Mouse (Mus musculus) liver, embryonic 13.5 days (tissue): ENCODE data around the gene Tmeff1. TPM values are rescaled to one million over a fixed set of nuclear protein-coding genes. Genes with fewer than 3 reads are reported as not detected.

Experiments used
- ATAC-seq: fragments of 200-750 bp; cut with Nextera tagmentation; 2 replicates; pipeline ENCODE4 v1.8.0; 2017; ENCODE audit warnings: low read depth, mild to moderate bottlenecking, moderate number of reproducible peaks, moderate library complexity
- DNase-seq: peaks from one replicate; pipeline ENCODE4 v3.0.0; 2022
- H3K27ac ChIP-seq: fragments of 300-500 bp; sonication (generic); 2 replicates; pipeline ENCODE4 v1.5.1; 2015; ENCODE audit warnings: moderate library complexity, mild to moderate bottlenecking, inconsistent platforms
- H3K27me3 ChIP-seq: fragments of 300-500 bp; sonication (generic); 2 replicates; pipeline ENCODE4 v1.6.1; 2015; ENCODE audit warnings: mild to moderate bottlenecking, inconsistent platforms
- H3K36me3 ChIP-seq: fragments of 300-500 bp; sonication (generic); 2 replicates; pipeline ENCODE4 v1.6.1; 2015; ENCODE audit warnings: mild to moderate bottlenecking, inconsistent platforms
- H3K4me1 ChIP-seq: fragments of 300-500 bp; sonication (generic); replicated peaks from 2 replicates; pipeline ENCODE4 v1.6.1; 2015; ENCODE audit warnings: inconsistent platforms
- H3K4me2 ChIP-seq: fragments of 300-500 bp; sonication (generic); 2 replicates; pipeline ENCODE4 v1.6.1; 2015; ENCODE audit warnings: inconsistent platforms, mild to moderate bottlenecking, moderate library complexity
- H3K4me3 ChIP-seq: fragments of 300-500 bp; sonication (generic); replicated peaks from 2 replicates; pipeline ENCODE4 v1.5.1; 2015; ENCODE audit warnings: mild to moderate bottlenecking, inconsistent platforms
- H3K9ac ChIP-seq: fragments of 300-500 bp; sonication (generic); 2 replicates; pipeline ENCODE4 v1.6.1; 2015; ENCODE audit warnings: mild to moderate bottlenecking, inconsistent platforms
- H3K9me3 ChIP-seq: fragments of 300-500 bp; sonication (generic); replicated peaks from 2 replicates; pipeline ENCODE4 v1.6.1; 2016; ENCODE audit warnings: inconsistent platforms
- WGBS: fragments of 180-500 bp; shearing (Covaris S2); methylation state at CpG from one replicate; pipeline ENCODE4 v1.1.7; 2015; ENCODE audit not compliant: insufficient replicate concordance; 5-methylcytosine and 5-hydroxymethylcytosine counted together
- polyA plus RNA-seq: library from polyadenylated mRNA; unstranded; fragments of >200 nt; fragmentation: Nextera tagmentation; extraction: Ambion mirVana; gene quantifications from 2 replicates; pipeline ENCODE4 v1.2.1, GENCODE M21; 2015

Tmeff1 gene
- polyA plus RNA-seq, 1 experiment from 2014 or later = 2.6 TPM

DNA sequence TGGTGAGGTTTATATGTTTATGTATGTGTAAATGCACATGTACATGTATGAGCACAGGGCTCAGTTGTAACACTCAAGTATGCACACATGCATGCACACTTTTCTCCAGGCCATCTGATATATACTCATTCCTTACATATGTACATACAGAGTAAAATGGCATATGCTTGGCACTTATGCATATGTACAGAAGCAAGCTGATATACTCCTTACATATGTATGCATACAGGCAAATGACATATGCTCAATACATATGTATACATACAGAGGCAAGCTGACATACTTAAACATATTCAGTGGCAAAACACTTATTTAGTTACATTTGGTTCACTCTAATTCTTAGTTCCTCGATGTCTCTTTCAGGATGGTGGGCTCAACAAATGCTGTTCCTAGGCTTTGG is 7.1 kb upstream of the Tmeff1 start:
- no peak for ATAC-seq
- Histone ChIP-seq H3K4me1 (no peaks in the 10 kb centered on the region), H3K9me3 (no peaks in the 10 kb centered on the region), H3K27ac (no peak overlapping the region), H3K27me3 (peaks cover 2% of the 10 kb centered on the region), H3K36me3 (no peaks in the 10 kb centered on the region), H3K4me3 (no peak overlapping the region), H3K4me2 (no peak overlapping the region), H3K9ac (no peak overlapping the region)
- no peak for DNase-seq
- 54% methylated on average over 1 of the region's 1 CpGs for WGBS

DNA sequence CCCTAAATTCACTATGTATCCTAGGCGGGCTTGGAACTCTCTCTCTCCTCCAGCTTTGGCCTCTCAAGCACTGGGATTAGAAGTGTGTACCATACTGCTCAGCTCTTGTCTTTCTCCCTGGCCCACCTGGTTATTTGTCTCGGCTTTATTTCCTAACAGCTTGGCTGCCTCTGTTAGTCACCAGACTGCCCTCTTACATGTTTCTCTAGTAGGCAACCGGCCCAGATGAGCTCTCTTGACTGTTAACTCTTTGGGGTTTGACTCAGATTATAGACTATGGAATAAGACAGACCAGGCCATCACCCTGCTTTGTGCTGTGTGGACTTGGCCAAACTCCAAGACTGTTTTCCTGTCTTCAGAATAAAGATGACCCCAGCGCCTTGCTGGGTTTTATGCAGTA is 6.6 kb upstream of the Tmeff1 start:
- Histone ChIP-seq H3K9me3 (no peaks in the 10 kb centered on the region), H3K9ac (no peak overlapping the region), H3K27me3 (peaks cover 5% of the 10 kb centered on the region), H3K27ac (no peak overlapping the region), H3K36me3 (no peaks in the 10 kb centered on the region), H3K4me3 (no peak overlapping the region), H3K4me1 (no peaks in the 10 kb centered on the region), H3K4me2 (no peak overlapping the region)
- 36% methylated on average over 4 of the region's 4 CpGs for WGBS
- DNase-seq (no peak), ATAC-seq (no peak)

DNA sequence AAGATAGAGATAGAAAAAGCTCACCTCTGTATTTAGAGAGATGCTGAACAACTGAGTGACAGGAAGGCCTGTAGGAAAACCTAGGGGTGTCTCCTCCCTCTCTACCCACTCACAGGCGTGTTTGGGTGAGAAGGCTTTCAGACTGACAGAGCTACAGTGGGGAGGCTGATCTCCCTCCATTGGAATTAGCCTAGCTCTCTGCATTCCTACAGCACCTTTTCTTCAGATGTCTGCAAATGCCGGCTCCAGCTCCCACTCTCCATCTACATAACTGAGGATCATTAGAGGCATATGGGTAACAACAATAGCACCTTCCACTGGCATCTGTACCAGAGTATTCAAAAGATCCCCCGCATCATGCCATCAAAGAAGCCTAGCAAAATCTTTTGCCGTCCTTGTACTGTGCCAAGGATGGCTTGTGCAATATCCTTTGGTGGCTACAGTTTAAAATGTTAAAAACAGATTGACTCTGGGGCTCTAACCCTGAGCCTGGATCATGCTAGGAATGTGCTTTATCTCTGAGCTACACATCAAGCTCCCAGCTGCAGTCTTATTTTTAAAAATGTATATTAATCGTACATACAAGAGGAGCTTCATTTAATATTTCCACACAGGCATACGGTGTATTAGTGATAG is 5.4 kb upstream of the Tmeff1 start:
- Histone ChIP-seq H3K4me1 (no peaks in the 10 kb centered on the region), H3K4me2 (no peak overlapping the region), H3K27me3 (peaks cover 14% of the 10 kb centered on the region), H3K9me3 (no peaks in the 10 kb centered on the region), H3K27ac (no peak overlapping the region), H3K4me3 (no peak overlapping the region), H3K36me3 (no peaks in the 10 kb centered on the region), H3K9ac (no peak overlapping the region)
- WGBS = 57% methylated on average over 6 of the region's 6 CpGs
- ATAC-seq = no peak
- no peak for DNase-seq

DNA sequence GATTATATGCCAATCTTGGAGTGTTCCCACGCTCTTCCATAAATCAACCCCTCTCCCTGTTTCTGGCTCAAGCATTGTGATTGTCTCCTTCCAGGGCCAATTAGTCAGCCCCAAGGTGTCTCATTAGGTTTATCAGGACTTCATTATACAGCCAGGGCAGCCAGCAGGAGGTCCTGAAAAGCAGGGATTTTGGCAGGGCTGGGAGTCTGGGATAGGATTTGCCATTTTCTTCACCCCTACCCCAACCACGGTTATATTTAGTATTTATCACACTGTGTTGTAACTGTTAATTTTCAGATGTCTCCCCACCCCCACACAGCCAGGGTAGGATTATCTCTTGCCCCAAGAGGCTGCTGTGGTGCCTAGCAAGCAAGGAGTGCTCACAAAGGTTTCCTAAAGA is 3.8 kb upstream of the Tmeff1 start:
- no peak overlapping the region for H3K27ac ChIP-seq

DNA sequence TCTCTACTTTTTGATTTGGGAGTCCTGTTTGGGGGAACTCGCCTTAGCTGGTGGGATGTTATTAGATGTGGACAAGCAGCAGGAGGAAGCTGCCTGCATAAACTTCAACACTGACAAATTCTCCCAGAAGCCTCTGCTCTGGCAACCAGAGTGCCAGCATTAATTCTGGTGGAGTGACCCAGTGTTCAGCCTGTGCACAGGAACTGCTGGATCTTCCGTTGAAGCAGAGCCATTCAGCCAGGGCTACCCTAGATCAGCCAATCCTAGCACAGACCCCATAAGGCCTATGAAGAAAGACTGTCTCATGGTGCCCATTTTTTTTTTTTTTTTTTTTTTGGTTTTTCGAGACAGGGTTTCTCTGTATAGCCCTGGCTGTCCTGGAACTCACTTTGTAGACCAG is 3.0 kb upstream of the Tmeff1 start:
- H3K4me1 ChIP-seq = peaks cover 7% of the 10 kb centered on the region; the same call in 1 of the 2 replicates
- 46% methylated on average over 3 of the region's 3 CpGs for WGBS
- peaks cover 34% of the 10 kb centered on the region for H3K27me3 ChIP-seq
- no peaks in the 10 kb centered on the region for H3K9me3 ChIP-seq
- H3K27ac ChIP-seq = no peak overlapping the region
- H3K36me3 ChIP-seq = no peaks in the 10 kb centered on the region
- no peak for ATAC-seq
- no peak overlapping the region for H3K4me2 ChIP-seq
- no peak for DNase-seq
- H3K4me3 ChIP-seq = no peak overlapping the region
- H3K9ac ChIP-seq = no peak overlapping the region

More for the DNA sequence above, 3.8 kb upstream of the Tmeff1 start:
- DNase-seq (no peak), ATAC-seq (no peak)
- H3K36me3 ChIP-seq = no peaks in the 10 kb centered on the region
- H3K9ac ChIP-seq = no peak overlapping the region
- no peak overlapping the region for H3K4me2 ChIP-seq
- 31% methylated on average over 2 of the region's 2 CpGs for WGBS
- no peaks in the 10 kb centered on the region for H3K9me3 ChIP-seq
- peaks cover 30% of the 10 kb centered on the region for H3K27me3 ChIP-seq
- no peak overlapping the region for H3K4me3 ChIP-seq
- H3K4me1 ChIP-seq = peaks cover 4% of the 10 kb centered on the region; the same call in 1 of the 2 replicates

DNA sequence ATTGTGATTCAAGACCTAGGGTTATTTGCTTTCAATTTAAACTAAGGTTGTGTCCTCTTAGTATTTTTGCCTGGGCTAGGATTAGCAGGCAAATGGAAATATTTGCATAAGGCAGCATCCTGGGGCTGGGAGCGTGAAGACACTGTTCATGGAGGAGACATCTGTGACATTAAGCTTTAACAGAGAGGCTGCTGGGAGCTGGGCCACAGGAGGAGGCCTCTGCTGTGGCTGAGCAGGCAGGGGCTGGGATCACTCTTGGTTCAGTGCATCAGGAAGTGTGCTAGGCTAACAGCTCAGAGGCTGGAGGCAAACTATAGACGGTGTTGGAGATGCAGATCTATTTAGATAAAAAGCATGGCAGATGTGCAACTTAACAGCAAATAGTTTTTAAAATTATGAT is 2.0 kb upstream of the Tmeff1 start:
- H3K36me3 ChIP-seq = no peaks in the 10 kb centered on the region
- no peaks in the 10 kb centered on the region for H3K9me3 ChIP-seq
- ATAC-seq (no peak), DNase-seq (no peak)
- no peak overlapping the region for H3K4me3 ChIP-seq
- no peak overlapping the region for H3K9ac ChIP-seq
- H3K4me1 ChIP-seq = peaks cover 7% of the 10 kb centered on the region; the same call in 1 of the 2 replicates
- peaks cover 34% of the 10 kb centered on the region for H3K27me3 ChIP-seq
- no peak overlapping the region for H3K27ac ChIP-seq
- WGBS = 58% methylated on average over 2 of the region's 2 CpGs
- no peak overlapping the region for H3K4me2 ChIP-seq

DNA sequence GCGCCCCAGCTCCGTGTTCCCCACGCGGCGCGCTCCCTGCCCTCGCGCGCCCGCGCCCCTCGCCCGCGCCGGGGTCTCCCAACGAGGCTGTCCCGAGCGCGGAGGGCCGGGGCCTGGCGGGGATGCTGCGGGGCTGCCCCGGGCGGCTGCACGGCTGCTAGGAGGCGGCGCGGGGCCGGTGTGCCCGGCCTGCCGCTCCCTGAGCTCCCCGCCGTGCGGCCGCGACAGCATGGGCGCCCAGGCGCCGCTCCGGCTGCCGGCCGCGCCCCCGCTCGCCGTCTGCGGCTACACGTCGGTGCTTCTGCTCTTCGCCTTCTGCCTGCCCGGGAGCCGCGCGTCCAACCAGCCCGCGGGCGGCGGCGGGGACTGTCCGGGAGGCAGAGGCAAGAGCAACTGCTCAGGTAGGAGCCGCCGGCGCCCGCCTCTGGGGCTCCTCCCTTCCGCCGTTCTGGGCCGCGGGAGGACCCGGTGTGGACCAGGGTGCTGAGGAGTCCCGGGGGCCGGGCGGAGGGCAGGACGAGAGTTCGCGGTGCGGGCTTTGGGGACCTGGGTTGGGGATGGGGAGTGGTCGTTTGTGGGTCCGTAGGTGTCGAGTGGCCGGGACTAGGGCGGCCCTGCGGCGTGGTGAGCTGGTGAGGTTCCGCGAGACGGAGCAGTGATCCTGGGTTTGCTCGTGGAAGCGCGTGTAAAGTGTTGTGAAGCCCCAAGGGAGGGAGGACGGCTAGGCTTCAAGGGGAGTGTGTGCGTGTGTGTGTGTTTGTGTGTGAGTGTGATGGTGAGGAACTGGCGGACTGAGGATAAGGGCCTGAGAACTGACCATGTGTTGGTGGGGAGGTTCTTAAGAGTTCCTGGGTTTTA is 496 bp downstream of the Tmeff1 start:
- 1% methylated on average over 67 of the region's 92 CpGs for WGBS
- Histone ChIP-seq H3K4me2 (peak overlapping the region; percentile 77), H3K4me1 (peaks cover 7% of the 10 kb centered on the region; the same call in 1 of the 2 replicates), H3K9me3 (no peaks in the 10 kb centered on the region), H3K27me3 (peaks cover 34% of the 10 kb centered on the region), H3K27ac (no peak overlapping the region), H3K4me3 (peak overlapping the region; percentile 65), H3K36me3 (no peaks in the 10 kb centered on the region), H3K9ac (peak overlapping the region; percentile 57)
- peak; percentile 13 for DNase-seq
- peak; percentile 59 for ATAC-seq

DNA sequence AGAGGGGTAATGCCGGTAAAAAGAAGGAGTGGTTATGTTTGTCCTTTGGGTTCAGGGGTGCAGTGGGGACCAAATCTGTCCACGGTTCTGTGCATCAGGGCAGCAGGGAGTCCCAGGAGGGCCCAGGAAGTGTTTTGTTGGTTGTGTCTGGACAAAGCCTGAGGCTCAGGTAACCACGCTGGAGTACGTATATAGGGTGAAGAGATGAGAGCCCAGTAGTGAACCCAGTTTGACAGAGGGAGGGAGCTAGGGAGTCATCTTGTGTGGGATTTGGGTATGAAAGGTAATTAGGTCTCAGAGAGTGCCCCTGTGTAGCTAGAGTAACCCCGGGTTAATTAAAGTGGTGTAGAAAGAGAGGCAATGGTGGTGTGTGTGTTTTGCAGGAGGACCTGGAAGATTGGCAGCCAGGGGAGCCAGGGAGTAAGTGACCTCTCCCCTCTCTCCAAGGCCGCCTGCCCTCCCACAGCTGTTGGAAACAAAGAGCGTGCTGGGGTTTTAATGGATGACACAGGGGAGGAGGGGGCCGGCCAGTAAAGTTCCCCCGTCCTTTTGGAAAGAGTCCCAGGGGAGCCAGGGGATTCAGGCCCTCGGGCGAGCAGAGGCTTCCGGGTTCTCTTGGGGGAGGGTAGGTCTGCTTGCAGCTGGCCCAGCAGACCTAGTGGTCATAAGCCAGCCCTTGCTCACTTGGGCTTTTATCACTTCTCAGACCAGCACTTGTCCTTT is 1.3 kb downstream of the Tmeff1 start:
- ATAC-seq = peak; percentile 33; the same call in 1 of the 2 replicates
- H3K9ac ChIP-seq = no peak overlapping the region
- no peaks in the 10 kb centered on the region for H3K36me3 ChIP-seq
- no peak for DNase-seq
- peaks cover 7% of the 10 kb centered on the region; the same call in 1 of the 2 replicates for H3K4me1 ChIP-seq
- H3K9me3 ChIP-seq = no peaks in the 10 kb centered on the region
- H3K4me2 ChIP-seq = peak overlapping the region; percentile 77
- 16% methylated on average over 12 of the region's 12 CpGs for WGBS
- H3K4me3 ChIP-seq = peak overlapping the region; percentile 65
- peaks cover 34% of the 10 kb centered on the region for H3K27me3 ChIP-seq
- no peak overlapping the region for H3K27ac ChIP-seq

DNA sequence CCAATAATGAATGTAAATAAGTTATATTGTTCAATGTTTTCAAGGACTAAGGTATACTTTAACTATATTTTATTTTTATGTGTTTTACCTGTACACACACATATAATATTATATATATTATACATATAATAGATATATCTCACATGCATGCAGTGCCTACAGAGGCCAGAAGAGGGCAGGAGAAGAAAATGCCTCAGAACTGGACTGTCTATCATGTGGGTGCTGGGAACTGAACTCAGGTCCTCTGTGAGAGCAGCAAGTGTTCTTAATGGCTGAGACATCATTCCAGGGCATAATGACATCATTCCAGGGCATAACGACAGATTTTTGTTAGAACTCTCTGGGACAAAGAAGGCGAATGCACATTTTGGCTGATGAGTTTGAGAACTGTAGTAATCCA is 2.6 kb downstream of the Tmeff1 start:
- no peak overlapping the region for H3K4me3 ChIP-seq
- H3K9ac ChIP-seq = no peak overlapping the region
- DNase-seq (no peak), ATAC-seq (no peak)
- peaks cover 7% of the 10 kb centered on the region; the same call in 1 of the 2 replicates for H3K4me1 ChIP-seq
- no peaks in the 10 kb centered on the region for H3K9me3 ChIP-seq
- H3K27me3 ChIP-seq = peaks cover 34% of the 10 kb centered on the region
- no peak overlapping the region for H3K27ac ChIP-seq
- H3K4me2 ChIP-seq = no peak overlapping the region
- WGBS = 81% methylated on average over 2 of the region's 2 CpGs
- no peaks in the 10 kb centered on the region for H3K36me3 ChIP-seq

DNA sequence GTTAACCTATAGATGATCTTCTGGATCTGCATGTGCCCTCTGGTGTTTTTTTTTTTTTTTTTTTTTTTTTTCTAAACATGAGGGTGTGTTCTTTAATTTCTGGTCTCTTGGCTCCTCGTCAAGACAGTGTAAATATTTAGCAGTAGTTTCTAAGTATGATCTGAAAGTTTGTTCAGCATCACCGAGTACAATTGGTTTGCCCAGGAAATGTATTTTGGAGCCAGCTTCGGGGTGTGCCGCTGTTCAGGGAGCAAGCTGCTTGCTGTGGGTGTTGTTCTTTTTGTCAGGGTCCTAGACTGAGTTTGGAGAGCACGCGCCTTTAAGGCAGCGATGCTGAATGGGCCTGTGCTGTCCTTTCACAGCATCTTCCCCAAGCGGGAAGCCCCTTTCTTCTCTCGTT is 3.6 kb downstream of the Tmeff1 start:
- Histone ChIP-seq H3K9me3 (no peaks in the 10 kb centered on the region), H3K4me1 (peaks cover 7% of the 10 kb centered on the region; the same call in 1 of the 2 replicates), H3K9ac (no peak overlapping the region), H3K27ac (no peak overlapping the region), H3K36me3 (no peaks in the 10 kb centered on the region), H3K4me2 (no peak overlapping the region), H3K4me3 (no peak overlapping the region), H3K27me3 (peaks cover 29% of the 10 kb centered on the region)
- no peak for ATAC-seq
- DNase-seq = no peak
- 67% methylated on average over 9 of the region's 9 CpGs for WGBS

DNA sequence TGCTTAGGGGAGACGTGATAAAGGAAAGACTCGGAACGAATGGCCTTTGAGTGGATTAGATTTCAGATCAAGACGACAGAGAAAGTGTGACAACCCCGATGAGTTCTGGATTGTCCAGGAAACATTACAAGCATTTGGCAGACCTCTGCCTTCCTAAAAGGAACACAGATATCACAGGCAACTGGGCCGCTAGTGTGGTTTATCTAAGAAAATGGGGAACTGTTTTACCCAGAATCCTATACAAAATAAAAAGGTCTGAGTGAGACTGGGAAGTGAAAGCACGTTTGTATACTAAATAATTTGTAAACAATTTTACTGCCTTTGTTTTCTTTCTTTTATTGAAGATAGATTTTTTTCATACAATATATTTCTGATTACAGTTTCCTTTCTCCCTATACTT is 5.9 kb downstream of the Tmeff1 start:
- no peak overlapping the region for H3K27ac ChIP-seq
- no peaks in the 10 kb centered on the region for H3K9me3 ChIP-seq
- H3K4me2 ChIP-seq = no peak overlapping the region
- DNase-seq (no peak), ATAC-seq (no peak)
- H3K9ac ChIP-seq = no peak overlapping the region
- 43% methylated on average over 7 of the region's 7 CpGs for WGBS
- no peak overlapping the region for H3K4me3 ChIP-seq
- peaks cover 8% of the 10 kb centered on the region for H3K27me3 ChIP-seq
- peaks cover 3% of the 10 kb centered on the region; the same call in 1 of the 2 replicates for H3K4me1 ChIP-seq
- no peaks in the 10 kb centered on the region for H3K36me3 ChIP-seq
